Mouse (Mus musculus) liver, adult (tissue): Measurements from ENCODE around the gene Acbd6.

Source experiments
- GATA4 ChIP-seq: IDR thresholded peaks from 2 replicates; pipeline ENCODE4 v1.6.1; 2014; ENCODE audit warnings: mild to moderate bottlenecking, low read length; ENCODE audit not compliant: insufficient replicate concordance

Gene Acbd6

DNA sequence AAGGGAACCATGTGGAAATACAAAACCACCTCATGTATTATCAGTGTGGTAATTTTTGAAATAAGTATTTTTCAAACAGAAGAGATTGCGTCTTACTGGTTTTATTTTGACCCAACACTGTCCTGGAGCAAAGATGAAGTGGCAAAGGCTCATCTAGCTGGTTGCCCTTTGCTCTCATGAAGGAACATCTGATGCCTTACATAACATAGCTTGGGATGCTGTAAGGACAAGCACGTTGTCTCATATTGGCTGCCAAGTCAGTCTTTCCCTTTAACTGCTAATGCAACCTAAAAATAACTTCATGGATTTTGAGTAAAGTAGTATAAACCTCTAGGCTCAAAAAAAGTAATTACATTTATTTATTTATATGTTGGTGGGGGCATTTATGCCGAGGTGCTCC, 38.7 kb downstream of the Acbd6 start:
- TF ChIP-seq GATA4, result no peak

DNA sequence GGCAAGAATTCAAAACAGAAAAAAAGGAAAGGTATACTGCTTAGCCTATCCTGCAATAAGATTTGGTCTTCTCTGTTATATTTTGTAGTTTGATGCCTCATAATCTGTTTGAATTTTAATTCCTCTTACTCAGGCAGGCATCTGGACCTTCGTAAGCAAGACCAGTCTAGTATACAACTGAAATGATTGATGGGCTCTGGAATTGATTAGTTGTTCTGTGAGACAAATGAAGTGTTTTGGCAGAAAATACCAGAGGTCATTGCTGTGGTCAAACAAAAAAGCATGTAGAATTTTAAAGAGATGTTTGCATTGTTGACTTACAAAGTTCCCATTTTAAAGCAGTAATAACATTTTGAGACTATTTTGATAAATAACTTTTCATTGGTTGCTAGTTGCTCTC, 46.8 kb downstream of the Acbd6 start:
- no peak for TF ChIP-seq GATA4

DNA sequence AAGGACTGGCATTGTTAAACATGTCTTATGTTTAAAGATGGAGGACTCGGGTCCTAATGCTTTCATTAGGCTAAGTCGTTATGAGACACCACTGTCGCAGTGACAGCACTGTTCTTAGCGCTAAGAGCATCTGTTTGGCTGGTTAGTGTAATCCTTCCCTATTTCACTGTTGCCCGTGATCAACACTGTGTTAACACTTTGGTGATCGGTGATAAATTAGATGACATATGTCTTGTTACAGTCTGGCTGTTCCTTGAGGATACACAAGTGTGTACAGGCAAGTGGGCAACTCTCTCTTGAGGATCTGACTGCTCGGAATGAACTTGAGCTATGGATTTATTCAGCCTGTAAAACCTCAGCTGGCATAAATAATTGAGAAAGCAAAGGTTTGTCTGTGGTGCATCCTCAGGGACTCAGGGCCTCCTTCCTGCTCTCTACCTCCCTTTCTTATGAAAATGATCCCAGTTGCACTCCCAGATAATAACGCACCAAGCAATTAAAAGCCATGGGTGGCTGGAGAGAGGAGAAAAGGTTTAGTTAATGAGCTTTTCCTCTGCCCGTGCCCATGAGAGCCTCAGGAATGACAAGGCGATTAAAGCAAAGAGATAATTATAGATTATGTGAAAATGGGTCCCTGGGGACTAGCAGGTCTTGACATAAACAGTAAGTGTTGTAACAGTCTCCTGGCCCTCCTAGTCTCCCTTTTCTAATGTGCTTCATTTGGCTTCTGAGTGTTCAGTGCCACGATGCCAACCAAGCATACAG, 47.7 kb downstream of the Acbd6 start:
- TF ChIP-seq GATA4, result no peak

DNA sequence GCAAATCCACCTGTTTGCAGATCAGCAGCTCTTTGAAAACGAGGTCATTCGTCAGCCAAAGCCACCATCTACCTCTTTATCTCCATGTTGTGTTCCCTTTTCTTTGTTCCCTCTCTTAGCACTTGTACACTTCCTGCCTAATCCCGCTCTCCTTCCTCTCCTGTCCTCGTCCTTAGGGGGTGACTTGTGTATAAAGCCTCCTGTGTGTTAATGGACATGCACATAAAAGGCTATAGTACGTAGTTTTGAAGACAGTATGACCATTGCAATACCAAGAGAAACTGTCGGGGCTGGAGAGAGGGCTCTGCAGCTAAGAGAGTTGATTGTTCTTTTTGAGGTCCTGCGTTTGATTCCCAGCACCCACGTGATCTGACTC, 48.2 kb downstream of the Acbd6 start:
- no peak for TF ChIP-seq GATA4

DNA sequence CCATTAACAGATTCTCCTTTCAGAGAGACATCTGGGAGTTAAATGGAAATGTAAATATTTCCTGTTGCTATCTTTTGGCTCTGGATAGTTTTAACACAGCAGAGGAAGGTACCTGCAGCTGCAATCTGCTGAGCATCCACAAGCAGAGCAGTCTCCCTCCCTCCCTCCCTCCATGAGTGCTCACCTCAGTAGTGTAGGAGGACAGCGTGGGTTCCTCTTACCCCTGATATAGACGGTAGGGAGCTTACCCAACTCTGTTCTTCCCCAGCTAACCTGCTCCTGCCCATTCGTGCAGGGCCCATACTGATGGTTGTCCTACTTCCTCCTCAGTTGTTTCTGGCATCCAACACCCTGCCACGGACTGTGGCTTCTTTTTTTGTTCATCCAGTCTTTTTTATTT, 50.6 kb downstream of the Acbd6 start:
- TF ChIP-seq GATA4, result no peak

DNA sequence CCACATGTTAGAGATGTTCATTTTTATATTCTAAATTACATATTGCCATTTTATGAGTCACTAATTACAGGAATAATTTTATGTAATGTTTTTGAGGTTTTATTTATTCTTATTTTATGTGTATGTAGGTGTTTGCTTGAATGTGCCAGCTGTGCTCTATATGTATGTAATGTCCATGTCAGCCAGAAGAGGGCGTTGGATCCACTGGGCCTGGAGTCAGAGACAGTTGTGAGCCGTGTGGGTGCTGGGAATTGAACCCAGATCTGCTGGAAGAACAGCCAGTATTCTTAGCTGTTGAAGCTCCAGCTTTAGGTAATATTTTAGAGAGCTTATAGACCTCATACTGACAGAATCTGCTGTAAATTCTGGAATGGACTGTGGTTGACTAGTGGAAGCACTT, 56.5 kb downstream of the Acbd6 start:
- TF ChIP-seq GATA4, result no peak

DNA sequence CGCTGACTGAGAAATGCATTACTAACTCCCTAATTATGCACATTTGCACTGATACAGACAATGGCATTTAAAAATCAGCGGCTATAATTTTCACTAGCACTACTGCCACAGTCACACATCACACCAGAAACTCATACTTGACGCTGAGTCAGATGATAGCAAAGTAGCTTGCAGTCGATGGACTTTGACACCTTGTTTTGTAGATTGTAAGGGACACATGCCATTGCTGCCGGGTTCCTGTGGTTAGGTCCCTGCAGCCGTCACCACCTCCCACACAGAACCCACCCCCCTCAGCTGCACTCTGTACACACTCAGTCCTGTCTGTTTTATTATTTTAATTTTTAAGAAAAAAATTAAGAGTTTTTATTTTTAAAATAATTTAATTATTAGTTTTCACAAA, 63.2 kb downstream of the Acbd6 start:
- no peak for TF ChIP-seq GATA4

DNA sequence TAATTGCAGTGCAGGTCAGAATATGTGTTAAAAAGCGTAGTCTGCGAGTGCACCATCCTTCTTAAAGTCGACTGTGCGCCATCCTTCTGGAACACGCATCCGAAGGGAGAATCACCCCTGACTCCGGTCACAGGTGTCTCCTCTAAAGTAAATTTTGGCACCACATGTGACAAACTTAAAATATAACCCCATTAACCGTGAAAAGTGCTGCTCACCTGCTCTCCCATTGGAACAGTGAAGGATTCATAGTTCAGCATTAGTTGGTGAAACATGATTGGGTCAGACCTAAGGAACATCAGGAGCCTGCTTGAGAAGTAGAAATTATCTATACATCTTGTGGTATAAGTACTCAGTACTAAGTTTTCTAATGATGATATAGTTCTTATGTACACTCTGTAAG, 65.3 kb downstream of the Acbd6 start:
- no peak for TF ChIP-seq GATA4

DNA sequence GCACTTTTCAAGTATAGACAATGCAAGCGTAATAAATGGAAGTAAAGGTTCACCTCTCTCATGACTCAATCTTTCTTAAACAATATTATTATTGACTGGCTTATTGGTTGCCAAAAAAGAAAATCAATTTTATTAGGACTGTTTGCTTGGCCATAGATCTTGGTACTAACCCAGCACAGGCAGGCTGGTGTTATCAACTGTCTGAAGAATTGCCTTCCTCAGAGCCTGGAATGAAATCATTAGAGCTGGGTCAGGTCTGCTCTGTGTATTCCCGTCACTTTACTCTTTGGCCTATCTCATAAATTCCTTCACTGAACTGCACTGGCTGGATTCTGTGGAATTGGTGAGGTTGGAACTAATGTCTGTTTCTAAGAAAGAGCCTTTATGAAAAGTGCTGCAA, 69.8 kb downstream of the Acbd6 start:
- TF ChIP-seq GATA4, result no peak

DNA sequence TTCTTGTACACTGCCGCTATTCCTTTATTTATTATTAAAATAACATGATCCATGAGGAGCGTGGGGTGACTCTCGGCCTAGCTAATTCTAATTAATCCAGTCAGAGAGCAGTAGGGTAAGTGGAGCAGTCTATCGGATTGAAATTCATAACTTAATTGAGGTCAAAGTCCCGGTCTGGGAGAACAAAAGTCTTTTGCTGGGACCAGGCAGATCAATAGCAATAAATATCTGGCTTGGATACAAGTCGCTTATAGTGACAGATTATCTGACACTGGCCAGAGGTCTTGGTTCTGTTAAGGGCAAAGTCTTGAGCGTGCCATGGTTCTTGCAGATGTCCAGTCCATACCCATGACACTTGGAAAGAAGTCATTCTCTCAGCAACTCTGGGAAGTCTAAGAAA, 78.7 kb downstream of the Acbd6 start:
- TF ChIP-seq GATA4, result no peak

DNA sequence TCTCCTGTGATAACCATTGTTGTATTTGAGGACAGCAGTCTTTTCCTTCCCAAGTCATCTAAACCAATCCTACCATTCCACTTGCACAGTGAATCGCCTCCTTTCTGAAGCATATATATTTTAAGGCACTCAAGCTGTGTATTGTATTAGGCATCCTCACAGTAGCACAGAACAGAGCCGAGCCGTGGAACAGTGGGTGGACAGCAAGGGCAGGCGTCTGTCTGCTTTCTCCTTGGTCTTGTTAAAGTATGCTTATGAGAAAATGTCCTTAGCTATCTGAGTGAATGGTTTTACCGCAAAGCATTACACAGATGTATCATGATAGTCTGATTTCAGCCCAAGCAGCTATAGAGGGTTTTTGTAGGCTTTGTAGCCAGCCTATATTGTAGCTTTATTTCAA, 87.9 kb downstream of the Acbd6 start:
- TF ChIP-seq GATA4, result no peak

DNA sequence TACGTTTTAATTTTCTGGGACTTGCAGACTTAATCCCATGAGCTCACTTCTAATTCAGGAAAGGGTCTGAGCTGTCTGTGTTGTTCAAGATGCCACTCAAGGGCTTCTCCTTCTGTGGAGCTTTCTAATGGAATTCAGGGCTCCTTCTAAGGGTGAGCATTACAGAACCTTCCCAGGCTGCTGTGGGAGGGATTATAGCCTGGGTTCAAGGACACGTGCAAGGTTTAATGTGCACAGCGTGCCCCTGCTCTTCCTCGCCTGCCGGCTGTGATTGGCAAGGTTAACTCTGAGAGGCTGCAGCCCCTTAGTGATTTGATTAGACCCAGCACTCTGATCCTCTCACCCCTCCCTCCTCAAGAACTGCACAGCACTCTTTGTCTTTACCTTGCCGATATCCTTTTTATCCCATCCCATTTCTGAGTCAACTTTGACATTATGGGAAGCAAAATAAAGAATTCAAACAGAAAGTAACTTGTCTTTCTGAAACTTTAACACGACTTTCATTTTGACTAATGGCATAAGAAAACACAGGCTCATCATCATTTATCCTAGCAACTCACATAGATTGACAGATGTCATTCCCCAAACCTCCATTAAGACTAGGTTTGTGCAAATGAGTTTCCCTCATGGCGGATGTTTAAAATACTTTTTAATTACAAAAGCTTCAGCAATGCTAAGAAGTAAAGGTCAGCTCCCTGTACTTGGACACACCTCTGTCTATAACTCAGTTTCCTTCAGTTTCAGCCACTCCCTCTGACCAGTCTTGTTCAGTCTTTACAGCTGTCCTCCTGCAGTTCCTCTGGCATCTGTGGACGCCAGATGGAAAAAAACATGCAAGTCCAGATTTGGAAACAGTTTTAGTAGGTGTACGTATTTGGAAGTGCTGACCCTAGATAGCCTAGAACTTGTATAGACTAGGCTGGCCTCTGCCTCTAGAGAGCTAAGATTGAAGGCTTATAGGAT, 88.7 kb downstream of the Acbd6 start:
- TF ChIP-seq GATA4, result no peak

DNA sequence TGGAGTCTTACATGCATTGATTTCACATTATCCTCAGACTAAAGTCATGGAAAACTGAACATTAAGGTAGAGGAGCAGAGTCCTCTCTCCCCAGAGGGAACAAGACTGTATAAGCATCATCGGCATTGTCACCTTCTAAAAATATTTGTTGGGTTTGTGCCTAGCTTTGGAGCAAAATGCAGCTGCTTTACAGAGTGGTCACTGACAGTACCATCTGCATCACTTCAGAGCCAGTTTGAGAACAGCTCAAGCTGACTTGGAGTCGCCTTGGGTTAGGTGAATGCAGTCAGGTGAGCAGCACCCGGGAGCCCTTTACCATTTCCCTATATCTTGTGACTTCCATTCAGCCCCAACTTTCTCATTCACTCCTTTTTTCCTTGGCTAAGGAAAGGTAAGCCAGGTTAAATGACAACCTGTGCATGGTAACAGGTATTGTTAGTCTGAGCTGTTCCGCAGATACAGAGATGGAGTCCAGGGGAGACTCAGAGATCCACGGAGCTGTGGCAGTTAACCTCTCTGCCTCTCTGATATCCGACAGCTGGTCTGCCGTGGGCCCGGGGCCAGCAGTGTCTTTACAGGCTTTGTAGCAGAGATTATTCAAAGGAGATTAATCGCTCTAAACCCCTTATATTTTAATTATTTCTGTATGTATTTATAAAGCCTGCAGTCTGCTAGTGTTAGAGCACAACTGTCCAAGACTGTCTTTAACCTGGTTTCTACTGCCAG, 92.4 kb downstream of the Acbd6 start:
- TF ChIP-seq GATA4, result no peak

DNA sequence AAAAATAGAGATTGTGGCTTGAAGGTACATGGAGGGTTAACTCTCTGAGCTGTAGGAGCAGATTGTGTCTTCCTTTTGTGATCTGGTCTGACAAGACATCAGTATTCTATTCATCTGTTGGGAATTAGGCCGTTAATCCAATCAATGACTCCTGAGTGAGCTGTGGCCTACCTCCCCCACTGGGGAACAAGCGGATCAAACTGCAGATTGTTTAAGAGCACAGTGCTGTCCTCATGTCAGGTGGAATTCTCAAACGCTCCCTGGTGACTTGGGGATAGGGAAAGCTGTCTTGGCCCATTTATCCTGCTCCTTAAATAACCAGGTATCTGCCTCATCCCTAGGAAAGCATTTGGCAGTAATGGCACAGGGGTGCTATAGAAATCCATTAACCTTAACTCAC, 97.0 kb downstream of the Acbd6 start:
- TF ChIP-seq GATA4, result no peak

DNA sequence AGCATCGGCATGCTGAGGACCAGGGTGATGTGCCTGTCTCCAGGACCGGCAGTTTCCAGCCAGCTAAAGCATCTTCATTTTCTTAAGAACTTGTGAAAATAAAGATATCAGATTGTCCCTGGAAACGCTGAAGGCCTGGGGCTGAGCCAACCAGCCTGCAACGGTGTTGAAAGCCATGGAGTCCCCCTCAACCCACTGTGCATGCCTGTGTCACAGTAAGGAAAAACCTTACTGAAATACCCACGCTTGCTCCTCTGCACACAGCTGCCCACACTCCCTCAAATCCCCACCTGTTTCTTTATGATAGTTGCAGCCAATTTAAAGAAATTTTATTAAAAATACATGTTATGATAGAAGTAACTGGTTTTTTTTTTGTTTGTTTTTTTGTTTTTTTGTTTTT, 98.4 kb downstream of the Acbd6 start:
- no peak for TF ChIP-seq GATA4

DNA sequence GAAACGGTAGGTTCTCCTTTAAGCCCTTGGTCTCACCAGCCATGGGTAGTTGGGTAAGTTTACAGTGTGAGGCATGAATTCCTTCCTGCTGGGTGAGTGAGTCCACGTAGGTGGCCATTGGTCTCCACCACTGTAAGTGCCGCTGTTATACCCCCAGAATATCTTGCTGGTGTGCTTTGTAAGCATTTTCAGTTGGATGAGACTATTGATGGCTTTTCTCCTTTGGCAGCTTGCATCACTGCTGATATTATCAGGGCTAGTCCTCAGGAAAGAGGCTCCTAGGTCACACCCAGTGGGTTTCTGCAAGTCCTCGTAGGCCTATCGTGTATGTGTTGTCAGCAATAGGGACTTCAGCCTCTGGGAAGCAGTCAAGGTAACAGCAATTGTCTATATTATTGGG, 106.1 kb downstream of the Acbd6 start:
- no peak for TF ChIP-seq GATA4
